Mouse (Mus musculus) forebrain, embryonic 11.5 days (tissue): ENCODE measurements around the gene Fam84b. TPM values are rescaled to one million over a fixed set of nuclear protein-coding genes. Genes with fewer than 3 reads are reported as not detected.
"Not testable (repeated sequence)": the region's sequence is repeated elsewhere in the genome, so short reads cannot be mapped to it uniquely, and the experiment has no call there.

ENCODE experiments used
- ATAC-seq: fragments of 200-750 bp; cut with Nextera tagmentation; replicated peaks from 2 replicates; pipeline ENCODE4 v1.8.0; 2017; ENCODE audit warnings: moderate TSS enrichment; ENCODE audit not compliant: low FRiP score
- DNase-seq: peaks from one replicate; pipeline ENCODE4 v3.0.0-alpha.2; 2017; ENCODE audit warnings: low spot score
- H3K27ac ChIP-seq: fragments of 300-500 bp; sonication (generic); 2 replicates; pipeline ENCODE4 v1.5.1; 2014; ENCODE audit warnings: low read depth, low read length
- H3K27me3 ChIP-seq: fragments of 300-500 bp; sonication (generic); 2 replicates; pipeline ENCODE4 v1.6.1; 2014; ENCODE audit warnings: mild to moderate bottlenecking, low read length, mixed read lengths; ENCODE audit not compliant: control insufficient read depth, insufficient read depth
- H3K36me3 ChIP-seq: fragments of 300-500 bp; sonication (generic); 2 replicates; pipeline ENCODE4 v1.6.1; 2014; ENCODE audit warnings: mild to moderate bottlenecking, low read length, moderate library complexity, mixed read lengths; ENCODE audit not compliant: control insufficient read depth, insufficient read depth
- H3K4me1 ChIP-seq: fragments of 300-500 bp; sonication (generic); replicated peaks from 2 replicates; pipeline ENCODE4 v1.6.1; 2014; ENCODE audit warnings: low read length, mixed read lengths; ENCODE audit not compliant: control insufficient read depth, insufficient read depth
- H3K4me2 ChIP-seq: fragments of 300-500 bp; sonication (generic); 2 replicates; pipeline ENCODE4 v1.6.1; 2014; ENCODE audit warnings: low read depth, mild to moderate bottlenecking, low read length, moderate library complexity, mixed read lengths; ENCODE audit not compliant: severe bottlenecking
- H3K4me3 ChIP-seq: fragments of 300-500 bp; sonication (generic); 2 replicates; pipeline ENCODE4 v1.5.1; 2014; ENCODE audit warnings: low read depth, low read length
- H3K9ac ChIP-seq: fragments of 300-500 bp; sonication (generic); 2 replicates; pipeline ENCODE4 v1.6.1; 2014; ENCODE audit warnings: low read length
- H3K9me3 ChIP-seq: fragments of 300-500 bp; sonication (generic); 2 replicates; pipeline ENCODE4 v1.6.1; 2016; ENCODE audit warnings: low read length, mixed read lengths; ENCODE audit not compliant: control insufficient read depth
- WGBS: fragments of 180-500 bp; shearing (Covaris S2); extraction: QIAGEN DNeasy Blood & Tissue Kit; methylation state at CpG from one replicate; pipeline ENCODE4 v1.1.7; 2014; 5-methylcytosine and 5-hydroxymethylcytosine counted together
- polyA plus RNA-seq: library from polyadenylated mRNA; unstranded; fragments of >200 nt; fragmentation: Nextera tagmentation; extraction: Ambion mirVana; gene quantifications from 2 replicates; pipeline ENCODE4 v1.2.1, GENCODE M21; 2014

Gene Fam84b
- polyA plus RNA-seq, 1 experiment from 2014 or later, result 24.9 TPM

- Histone ChIP-seq H3K9me3 (no peaks in the 10 kb centered on the region), H3K27me3 (no peaks in the 10 kb centered on the region), H3K27ac (no peak overlapping the region), H3K4me2 (no peak overlapping the region), H3K4me1 (no peaks in the 10 kb centered on the region), H3K4me3 (no peak overlapping the region), H3K36me3 (no peaks in the 10 kb centered on the region), H3K9ac (no peak overlapping the region)
- 90% methylated on average over 4 of the region's 4 CpGs for WGBS
- DNase-seq (no peak), ATAC-seq (no peak)
Measured at GRCm38 (mm10) chr15:60854151-60854550, 573 bp upstream of the Fam84b start.

- Histone ChIP-seq H3K27me3 (no peaks in the 10 kb centered on the region), H3K36me3 (no peaks in the 10 kb centered on the region), H3K9me3 (no peaks in the 10 kb centered on the region), H3K27ac (no peak overlapping the region), H3K4me2 (no peak overlapping the region), H3K9ac (no peak overlapping the region), H3K4me3 (no peak overlapping the region), H3K4me1 (peaks cover 4% of the 10 kb centered on the region; the same call in 1 of the 2 replicates)
- 90% methylated on average over 3 of the region's 3 CpGs for WGBS
- ATAC-seq, result no peak
- DNase-seq, result no peak
Measured at GRCm38 (mm10) chr15:60848630-60849029, 4.9 kb downstream of the Fam84b start.

GRCm38 (mm10) chr15:60846291-60846690, 7.3 kb downstream of the Fam84b start:
- Histone ChIP-seq H3K9me3 (no peaks in the 10 kb centered on the region), H3K4me2 (no peak overlapping the region), H3K36me3 (no peaks in the 10 kb centered on the region), H3K27ac (no peak overlapping the region), H3K4me3 (no peak overlapping the region), H3K9ac (no peak overlapping the region), H3K27me3 (no peaks in the 10 kb centered on the region), H3K4me1 (peaks cover 4% of the 10 kb centered on the region; the same call in 1 of the 2 replicates)
- no peak for DNase-seq
- ATAC-seq, result 0 out of 2 replicates have a peak, but pooled peaks have one; percentile 50
- 28% methylated on average over 6 of the region's 6 CpGs for WGBS

- peaks cover 4% of the 10 kb centered on the region; the same call in 1 of the 2 replicates for H3K4me1 ChIP-seq
- H3K27me3 ChIP-seq, result no peaks in the 10 kb centered on the region
- no peak overlapping the region for H3K27ac ChIP-seq
- H3K4me3 ChIP-seq, result no peak overlapping the region
- no peak overlapping the region for H3K9ac ChIP-seq
- no peaks in the 10 kb centered on the region for H3K36me3 ChIP-seq
- ATAC-seq, result peak; percentile 66; the same call in 1 of the 2 replicates
- WGBS, result 12% methylated on average over 3 of the region's 3 CpGs
- no peak for DNase-seq
- no peak overlapping the region for H3K4me2 ChIP-seq
- no peaks in the 10 kb centered on the region for H3K9me3 ChIP-seq
Measured at GRCm38 (mm10) chr15:60845886-60846285, 7.7 kb downstream of the Fam84b start.

GRCm38 (mm10) chr15:60841785-60842184, 11.8 kb downstream of the Fam84b start:
- DNase-seq (no peak), ATAC-seq (no peak)
- Histone ChIP-seq H3K27ac (no peak overlapping the region), H3K36me3 (no peaks in the 10 kb centered on the region), H3K4me1 (peaks cover 7% of the 10 kb centered on the region; the same call in 1 of the 2 replicates), H3K4me3 (no peak overlapping the region), H3K27me3 (no peaks in the 10 kb centered on the region), H3K9me3 (no peaks in the 10 kb centered on the region), H3K4me2 (no peak overlapping the region), H3K9ac (no peak overlapping the region)
- 64% methylated on average over 4 of the region's 4 CpGs for WGBS

GRCm38 (mm10) chr15:60841312-60841711, 12.3 kb downstream of the Fam84b start:
- not testable (repeated sequence) for DNase-seq, H3K4me1 ChIP-seq, ATAC-seq, H3K4me3 ChIP-seq, H3K4me2 ChIP-seq, H3K9ac ChIP-seq, H3K9me3 ChIP-seq, H3K27me3 ChIP-seq, H3K36me3 ChIP-seq, H3K27ac ChIP-seq

GRCm38 (mm10) chr15:60840296-60840670, 13.3 kb downstream of the Fam84b start:
- 15% methylated on average over 4 of the region's 4 CpGs for WGBS
- Histone ChIP-seq H3K4me2 (no peak overlapping the region), H3K9me3 (no peaks in the 10 kb centered on the region), H3K36me3 (no peaks in the 10 kb centered on the region), H3K27me3 (no peaks in the 10 kb centered on the region), H3K27ac (0 out of 2 replicates have a peak overlapping the region, but pooled peaks have one; percentile 25), H3K4me1 (peaks cover 4% of the 10 kb centered on the region; the same call in 1 of the 2 replicates), H3K9ac (no peak overlapping the region), H3K4me3 (no peak overlapping the region)
- DNase-seq, result no peak
- no peak for ATAC-seq

- ATAC-seq (0 out of 2 replicates have a peak, but pooled peaks have one; percentile 28), DNase-seq (no peak)
- Histone ChIP-seq H3K4me1 (peaks cover 4% of the 10 kb centered on the region; the same call in 1 of the 2 replicates), H3K27me3 (no peaks in the 10 kb centered on the region), H3K27ac (0 out of 2 replicates have a peak overlapping the region, but pooled peaks have one; percentile 25), H3K9me3 (no peaks in the 10 kb centered on the region), H3K4me3 (no peak overlapping the region), H3K9ac (no peak overlapping the region), H3K36me3 (no peaks in the 10 kb centered on the region), H3K4me2 (no peak overlapping the region)
- WGBS, result 16% methylated on average over 3 of the region's 3 CpGs
Measured at GRCm38 (mm10) chr15:60839539-60840295, 13.9 kb downstream of the Fam84b start.

- H3K27ac ChIP-seq, result no peak overlapping the region
- no peaks in the 10 kb centered on the region for H3K9me3 ChIP-seq
- no peak overlapping the region for H3K9ac ChIP-seq
- H3K4me2 ChIP-seq, result no peak overlapping the region
- H3K36me3 ChIP-seq, result no peaks in the 10 kb centered on the region
- peaks cover 4% of the 10 kb centered on the region; the same call in 1 of the 2 replicates for H3K4me1 ChIP-seq
- ATAC-seq (no peak), DNase-seq (no peak)
- H3K4me3 ChIP-seq, result no peak overlapping the region
- WGBS, result 73% methylated on average over 8 of the region's 8 CpGs
- H3K27me3 ChIP-seq, result no peaks in the 10 kb centered on the region
Measured at GRCm38 (mm10) chr15:60838135-60838534, 15.4 kb downstream of the Fam84b start.
